Mouse (Mus musculus) MEL (cell line): ENCODE data around the gene Dgkz. TPM values are rescaled to one million over a fixed set of nuclear protein-coding genes. Genes with fewer than 3 reads are reported as not detected.

Source experiments
- DNase-seq: peaks from one replicate; pipeline ENCODE4 v3.0.0; 2011; ENCODE audit warnings: low read depth, low spot score
- H3K27ac ChIP-seq: 2 replicates; pipeline ENCODE4 v1.5.1; 2012; ENCODE audit warnings: low read depth, mild to moderate bottlenecking, control low read depth, low read length, moderate library complexity; ENCODE audit not compliant: control insufficient read depth
- H3K27me3 ChIP-seq, 2 experiments: fragments of 150-350 bp in 1 of 2; sonication (generic) in 1 of 2; 2 replicates each; pipeline ENCODE4 v1.6.1; 2012; ENCODE audit warnings: low read length in 2 of 2, mild to moderate bottlenecking in 2 of 2, improper control_type of control experiment in 1 of 2, moderate library complexity in 1 of 2; ENCODE audit not compliant: insufficient read depth in 2 of 2, control insufficient read depth in 1 of 2
- H3K36me3 ChIP-seq, 2 experiments: 2 replicates each; pipeline ENCODE4 v1.6.1; 2012 to 2014; ENCODE audit warnings: low read length in 2 of 2, improper control_type of control experiment in 1 of 2, inconsistent platforms in 1 of 2, mild to moderate bottlenecking in 1 of 2; ENCODE audit not compliant: insufficient read depth in 2 of 2, control insufficient read depth in 1 of 2
- H3K4me1 ChIP-seq, 2 experiments: fragments of 150-350 bp in 1 of 2; sonication (generic) in 1 of 2; 2 replicates each; pipeline ENCODE4 v1.6.1; 2012; ENCODE audit warnings: low read length in 2 of 2, improper control_type of control experiment in 1 of 2, mild to moderate bottlenecking in 1 of 2; ENCODE audit not compliant: insufficient read depth in 2 of 2, control insufficient read depth in 1 of 2
- H3K4me3 ChIP-seq, 2 experiments: fragments of 150-350 bp in 1 of 2; sonication (generic) in 1 of 2; 2 replicates each; pipeline ENCODE4 v1.5.1; 2012; ENCODE audit warnings: low read depth in 2 of 2, low read length in 2 of 2, mild to moderate bottlenecking in 2 of 2, moderate library complexity in 2 of 2, control low read depth in 1 of 2, improper control_type of control experiment in 1 of 2; ENCODE audit not compliant: control insufficient read depth in 1 of 2, insufficient read depth in 1 of 2
- H3K79me2 ChIP-seq: 2 replicates; pipeline ENCODE4 v1.6.1; 2012; ENCODE audit warnings: mild to moderate bottlenecking, low read length, moderate library complexity; ENCODE audit not compliant: control insufficient read depth, poor library complexity, insufficient read depth
- H3K9ac ChIP-seq: 2 replicates; pipeline ENCODE4 v1.6.1; 2012; ENCODE audit warnings: low read depth, mild to moderate bottlenecking, control low read depth, low read length, moderate library complexity; ENCODE audit not compliant: control insufficient read depth, poor library complexity, severe bottlenecking
- H3K9me3 ChIP-seq: fragments of 150-350 bp; sonication (generic); replicated peaks from 2 replicates; pipeline ENCODE4 v1.6.1; 2012; ENCODE audit warnings: mild to moderate bottlenecking, low read length, improper control_type of control experiment, moderate library complexity; ENCODE audit not compliant: insufficient read depth
- BHLHE40 ChIP-seq: IDR thresholded peaks from 2 replicates; pipeline ENCODE4 v1.6.1; 2012; ENCODE audit warnings: low read depth, mild to moderate bottlenecking, inconsistent platforms, low read length, improper control_type of control experiment, borderline replicate concordance
- CHD1 ChIP-seq: IDR thresholded peaks from 2 replicates; pipeline ENCODE4 v1.6.1; 2012; ENCODE audit warnings: low read depth, mild to moderate bottlenecking, inconsistent platforms, low read length, improper control_type of control experiment
- CHD2 ChIP-seq: IDR thresholded peaks from 2 replicates; pipeline ENCODE4 v1.6.1; 2011; ENCODE audit warnings: low read length, improper control_type of control experiment
- CTCF ChIP-seq, 3 experiments: IDR thresholded peaks in 2 of 3; conservative IDR thresholded peaks in 1 of 3; 2 replicates each; pipeline ENCODE4 v1.5.1; 2011 to 2012; ENCODE audit warnings: low read length in 3 of 3, low read depth in 2 of 3, mild to moderate bottlenecking in 2 of 3, improper control_type of control experiment in 1 of 3, inconsistent platforms in 1 of 3, mixed read lengths in 1 of 3, moderate library complexity in 1 of 3; ENCODE audit not compliant: control insufficient read depth in 1 of 3, insufficient read depth in 1 of 3, poor library complexity in 1 of 3, severe bottlenecking in 1 of 3
- E2F4 ChIP-seq: IDR thresholded peaks from 2 replicates; pipeline ENCODE4 v1.6.1; 2011; ENCODE audit warnings: low read depth, low read length, improper control_type of control experiment, borderline replicate concordance
- ELF1 ChIP-seq: IDR thresholded peaks from 2 replicates; pipeline ENCODE4 v1.6.1; 2014; ENCODE audit warnings: low read depth, mild to moderate bottlenecking, inconsistent platforms, low read length, improper control_type of control experiment, moderate library complexity
- EP300 ChIP-seq, 2 experiments: IDR thresholded peaks; 2 replicates each; pipeline ENCODE4 v1.6.1; 2011; ENCODE audit warnings: improper control_type of control experiment in 2 of 2, low read length in 2 of 2, low read depth in 1 of 2, mild to moderate bottlenecking in 1 of 2
- ETS1 ChIP-seq: IDR thresholded peaks from 2 replicates; pipeline ENCODE4 v1.6.1; 2012; ENCODE audit warnings: low read depth, mild to moderate bottlenecking, inconsistent platforms, low read length, improper control_type of control experiment, moderate library complexity
- GABPA ChIP-seq: IDR thresholded peaks from 2 replicates; pipeline ENCODE4 v1.6.1; 2012; ENCODE audit warnings: low read depth, mild to moderate bottlenecking, inconsistent platforms, low read length, improper control_type of control experiment, moderate library complexity
- GATA1 ChIP-seq: IDR thresholded peaks from 2 replicates; pipeline ENCODE4 v1.6.1; 2011; ENCODE audit warnings: low read depth, low read length, improper control_type of control experiment
- HCFC1 ChIP-seq: IDR thresholded peaks from 2 replicates; pipeline ENCODE4 v1.6.1; 2012; ENCODE audit warnings: low read depth, mild to moderate bottlenecking, inconsistent platforms, low read length, improper control_type of control experiment, moderate library complexity
- JUND ChIP-seq: IDR thresholded peaks from 2 replicates; pipeline ENCODE4 v1.6.1; 2011; ENCODE audit warnings: low read depth, mild to moderate bottlenecking, improper control_type of control experiment, low read length
- KAT2A ChIP-seq: conservative IDR thresholded peaks from 2 replicates; pipeline ENCODE4 v1.6.1; 2012; ENCODE audit warnings: low read depth, low read length, improper control_type of control experiment, inconsistent platforms
- MAFK ChIP-seq: IDR thresholded peaks from 2 replicates; pipeline ENCODE4 v1.6.1; 2011; ENCODE audit warnings: low read depth, mild to moderate bottlenecking, low read length, improper control_type of control experiment, borderline replicate concordance
- MAX ChIP-seq: IDR thresholded peaks from 2 replicates; pipeline ENCODE4 v1.6.1; 2011; ENCODE audit warnings: low read length, improper control_type of control experiment
- MAZ ChIP-seq: IDR thresholded peaks from 2 replicates; pipeline ENCODE4 v1.6.1; 2012; ENCODE audit warnings: low read depth, mild to moderate bottlenecking, inconsistent platforms, low read length, improper control_type of control experiment
- MXI1 ChIP-seq: IDR thresholded peaks from 2 replicates; pipeline ENCODE4 v1.6.1; 2011; ENCODE audit warnings: mild to moderate bottlenecking, low read depth, low read length, improper control_type of control experiment
- MYC ChIP-seq: IDR thresholded peaks from 2 replicates; pipeline ENCODE4 v1.6.1; 2011; ENCODE audit warnings: low read depth, mild to moderate bottlenecking, low read length, improper control_type of control experiment, moderate library complexity
- NELFE ChIP-seq: IDR thresholded peaks from 2 replicates; pipeline ENCODE4 v1.6.1; 2011; ENCODE audit warnings: low read depth, low read length, improper control_type of control experiment
- NRF1 ChIP-seq: IDR thresholded peaks from 2 replicates; pipeline ENCODE4 v1.6.1; 2014; ENCODE audit warnings: low read depth, mild to moderate bottlenecking, inconsistent platforms, low read length, improper control_type of control experiment, moderate library complexity; ENCODE audit not compliant: poor library complexity, insufficient read depth, severe bottlenecking
- POLR2AphosphoS2 ChIP-seq: IDR thresholded peaks from 2 replicates; pipeline ENCODE4 v1.6.1; 2011; ENCODE audit warnings: low read length, improper control_type of control experiment
- POLR2AphosphoS5 ChIP-seq: IDR thresholded peaks from 2 replicates; pipeline ENCODE4 v1.6.1; 2012; ENCODE audit warnings: low read depth, borderline replicate concordance, mild to moderate bottlenecking, inconsistent platforms, low read length, moderate library complexity, mixed read lengths
- RAD21 ChIP-seq: IDR thresholded peaks from 2 replicates; pipeline ENCODE4 v1.6.1; 2011; ENCODE audit warnings: mild to moderate bottlenecking, low read depth, low read length, improper control_type of control experiment
- SIN3A ChIP-seq: IDR thresholded peaks from 2 replicates; pipeline ENCODE4 v1.6.1; 2012; ENCODE audit warnings: low read length, improper control_type of control experiment, inconsistent platforms
- SMC3 ChIP-seq: IDR thresholded peaks from 2 replicates; pipeline ENCODE4 v1.6.1; 2011; ENCODE audit warnings: low read depth, low read length, improper control_type of control experiment
- TAL1 ChIP-seq: IDR thresholded peaks from 2 replicates; pipeline ENCODE4 v1.6.1; 2012; ENCODE audit warnings: mild to moderate bottlenecking, inconsistent platforms, low read length, moderate library complexity, mixed read lengths
- TBP ChIP-seq: IDR thresholded peaks from 2 replicates; pipeline ENCODE4 v1.8.0; 2011; ENCODE audit warnings: low read depth, low read length, improper control_type of control experiment
- UBTF ChIP-seq: IDR thresholded peaks from 2 replicates; pipeline ENCODE4 v1.6.1; 2012; ENCODE audit warnings: low read depth, mild to moderate bottlenecking, inconsistent platforms, low read length, improper control_type of control experiment, moderate library complexity, borderline replicate concordance; ENCODE audit not compliant: insufficient read depth
- USF2 ChIP-seq, 2 experiments: IDR thresholded peaks; 2 replicates each; pipeline ENCODE4 v1.6.1; 2011 to 2012; ENCODE audit warnings: improper control_type of control experiment in 2 of 2, low read length in 2 of 2, borderline replicate concordance in 1 of 2, inconsistent platforms in 1 of 2, low read depth in 1 of 2, mild to moderate bottlenecking in 1 of 2; ENCODE audit not compliant: insufficient read depth in 1 of 2
- ZC3H11A ChIP-seq: IDR thresholded peaks from 2 replicates; pipeline ENCODE4 v1.6.1; 2012; ENCODE audit warnings: low read depth, mild to moderate bottlenecking, inconsistent platforms, low read length, improper control_type of control experiment
- ZKSCAN1 ChIP-seq: IDR thresholded peaks from 2 replicates; pipeline ENCODE4 v1.6.1; 2012; ENCODE audit warnings: low read depth, mild to moderate bottlenecking, inconsistent platforms, low read length, improper control_type of control experiment, moderate library complexity
- ZNF384 ChIP-seq: IDR thresholded peaks from 2 replicates; pipeline ENCODE4 v1.6.1; 2012; ENCODE audit warnings: low read depth, mild to moderate bottlenecking, inconsistent platforms, low read length, improper control_type of control experiment
- polyA plus RNA-seq, 2 experiments: library from polyadenylated mRNA; stranded (reverse) in 1 of 2; unstranded in 1 of 2; fragments of >175 nt in 1 of 2; fragments of >200 nt in 1 of 2; gene quantifications; 2 replicates each; pipeline versions ENCODE4 v1.2.1 to v1.2.4; 2012; ENCODE audit warnings: low replicate concordance in 2 of 2, low read depth in 1 of 2; ENCODE audit not compliant: insufficient read length in 2 of 2, insufficient read depth in 1 of 2, missing spikeins in 1 of 2
- total RNA-seq: library from RNA; depleted of rRNA; stranded (reverse); fragments of 300-350 nt; gene quantifications from 2 replicates; pipeline ENCODE4 v1.2.3, GENCODE M21; 2012

Dgkz gene
- total and polyA plus RNA-seq, 3 experiments, result 65.6 to 165 TPM; not detected in 1

DNA sequence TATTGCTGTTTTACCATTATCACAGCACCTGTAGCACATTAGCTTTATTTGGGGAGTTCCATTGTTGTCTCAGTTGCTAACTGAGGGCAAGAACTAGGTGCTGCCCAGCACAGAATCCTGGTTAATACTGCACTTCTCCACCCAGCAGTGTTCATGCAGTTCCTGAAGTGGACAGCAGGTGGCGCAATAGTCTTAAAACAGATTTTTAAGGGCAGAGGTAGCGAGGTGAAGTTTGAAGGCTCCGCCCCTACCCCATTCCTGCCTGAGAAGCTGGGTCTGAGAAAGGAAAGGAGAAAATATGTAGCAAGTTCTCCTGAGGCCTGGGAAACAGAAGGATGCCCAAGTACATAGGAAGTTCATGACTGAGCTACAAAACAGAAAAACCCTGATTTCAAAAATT is 11.9 kb upstream of the Dgkz start (continued):
- TF ChIP-seq BHLHE40 (no peak), HCFC1 (0 out of 2 replicates have a peak, but pooled peaks have one; percentile 23), ZKSCAN1 (no peak), MAFK (no peak), MAX (no peak), POLR2AphosphoS5 (no peak), POLR2AphosphoS2 (no peak), JUND (no peak), TBP (no peak), GATA1 (no peak), ZC3H11A (peak; percentile 92), TAL1 (no peak), NRF1 (peak; percentile 20; the same call in 1 of the 2 replicates)

GRCm38 (mm10) chr2:91986071-91986470 is 10.4 kb upstream of the Dgkz start:
- Histone ChIP-seq H3K79me2 (no peaks in the 10 kb centered on the region; the same call in 1 of the 2 replicates), H3K9ac (peak overlapping the region; percentile 3; the same call in 1 of the 2 replicates), H3K4me3 (no peak overlapping the region), H3K27me3 (no peaks in the 10 kb centered on the region), H3K4me1 (peaks cover 4 to 16% of the 10 kb centered on the region in 2 experiments; a peak in 3 of 4 replicates), H3K27ac (no peak overlapping the region), H3K36me3 (peaks cover 0 to 3% of the 10 kb centered on the region in 2 experiments; a peak in 2 of 4 replicates), H3K9me3 (no peaks in the 10 kb centered on the region)
- peak; percentile 75 for DNase-seq
- no peak for TF ChIP-seq MYC
- no peak for TF ChIP-seq MAX
- no peak for TF ChIP-seq ZKSCAN1
- no peak; the same call in 1 of the 2 replicates for TF ChIP-seq ETS1
- peak; percentile 59 for TF ChIP-seq RAD21
- no peak for TF ChIP-seq UBTF
- no peak for TF ChIP-seq BHLHE40
- TF ChIP-seq ELF1, result peak; percentile 57; the same call in 1 of the 2 replicates
- no peak for TF ChIP-seq MXI1
- TF ChIP-seq JUND, result no peak
- TF ChIP-seq USF2 (IDR thresholded peaks at IDR 0.05; ENCODE audit: borderline replicate concordance in 1 of 2, insufficient read depth in 1 of 2, low read depth in 1 of 2, low read length in 2 of 2), result no peak
- no peak for TF ChIP-seq POLR2AphosphoS5
- TF ChIP-seq HCFC1, result 0 out of 2 replicates have a peak, but pooled peaks have one; percentile 35
- no peak for TF ChIP-seq SIN3A
- TF ChIP-seq CHD1, result no peak
- peak; percentile 13 to 67 (median 46); a peak in 4 of 6 replicates for TF ChIP-seq CTCF (IDR thresholded peaks at IDR 0.05 in 2 of 3, conservative IDR thresholded peaks at IDR 0.05 in 1 of 3; ENCODE audit: control insufficient read depth in 1 of 3, insufficient read depth in 1 of 3, low read depth in 2 of 3, low read length in 3 of 3, poor library complexity in 1 of 3, severe bottlenecking in 1 of 3)
- TF ChIP-seq CHD2, result no peak
- TF ChIP-seq TAL1, result no peak
- 0 out of 2 replicates have a peak, but pooled peaks have one; percentile 24 for TF ChIP-seq NELFE
- TF ChIP-seq GABPA, result no peak
- peak; percentile 55 for TF ChIP-seq SMC3
- TF ChIP-seq E2F4, result no peak
- TF ChIP-seq NRF1, result no peak
- TF ChIP-seq GATA1, result no peak
- no peak for TF ChIP-seq POLR2AphosphoS2
- no peak for TF ChIP-seq ZNF384
- TF ChIP-seq KAT2A, result no peak
- 0 out of 2 replicates have a peak, but pooled peaks have one; percentile 45 for TF ChIP-seq MAZ
- TF ChIP-seq EP300 (IDR thresholded peaks at IDR 0.05; ENCODE audit: low read depth in 1 of 2, low read length in 2 of 2), result no peak
- no peak for TF ChIP-seq MAFK
- TF ChIP-seq ZC3H11A, result peak; percentile 55
